Mouse (Mus musculus): ENCODE data around the gene Oaz1. TPM values are rescaled to one million over a fixed set of nuclear protein-coding genes. Genes with fewer than 3 reads are reported as not detected.
A peak's percentile ranks its signal among the peaks of the same experiment; 100 is the strongest.
"Not testable (repeated sequence)": the region's sequence is repeated elsewhere in the genome, so short reads cannot be mapped to it uniquely, and the experiment has no call there.

Gene Oaz1
- total RNA-seq, 4 experiments from 2014 or later: 848 to 1,083 (median 963) TPM

DNA sequence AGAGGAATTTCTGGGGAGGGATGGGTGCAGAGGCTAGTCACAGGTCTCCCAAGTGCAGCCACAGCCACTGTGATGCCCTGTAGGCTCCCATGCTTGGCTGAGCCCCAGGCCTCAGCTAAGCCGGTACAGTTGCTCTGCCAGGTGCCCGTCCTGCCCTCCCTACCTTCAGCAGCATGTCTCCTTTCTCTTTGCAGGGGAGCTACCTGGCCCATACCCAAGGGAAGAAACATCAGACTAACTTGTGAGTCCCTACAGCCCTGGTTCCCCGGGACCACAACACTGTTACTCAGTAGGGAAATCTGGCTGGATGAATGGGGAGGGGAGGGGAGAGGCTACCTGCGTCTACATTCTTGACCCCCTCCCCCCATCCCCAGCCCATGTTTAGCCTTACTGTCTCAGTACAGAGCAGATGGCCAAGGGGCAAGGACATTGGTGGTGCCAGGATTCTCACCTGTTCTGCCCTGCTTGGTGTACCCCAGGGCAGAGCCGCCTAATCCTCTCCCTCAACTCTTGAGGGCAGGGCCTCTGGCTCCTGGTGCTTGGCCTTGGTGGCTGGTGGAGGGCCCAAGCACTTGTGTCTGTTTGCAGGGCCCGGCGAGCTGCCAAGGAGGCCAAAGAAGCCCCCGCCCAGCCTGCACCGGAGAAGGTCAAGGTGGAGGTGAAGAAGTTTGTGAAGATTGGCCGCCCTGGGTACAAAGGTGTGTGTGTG, 24.1 kb upstream of the Oaz1 start:
- no peak for DNase-seq (ENCODE audit: low spot score)

DNA sequence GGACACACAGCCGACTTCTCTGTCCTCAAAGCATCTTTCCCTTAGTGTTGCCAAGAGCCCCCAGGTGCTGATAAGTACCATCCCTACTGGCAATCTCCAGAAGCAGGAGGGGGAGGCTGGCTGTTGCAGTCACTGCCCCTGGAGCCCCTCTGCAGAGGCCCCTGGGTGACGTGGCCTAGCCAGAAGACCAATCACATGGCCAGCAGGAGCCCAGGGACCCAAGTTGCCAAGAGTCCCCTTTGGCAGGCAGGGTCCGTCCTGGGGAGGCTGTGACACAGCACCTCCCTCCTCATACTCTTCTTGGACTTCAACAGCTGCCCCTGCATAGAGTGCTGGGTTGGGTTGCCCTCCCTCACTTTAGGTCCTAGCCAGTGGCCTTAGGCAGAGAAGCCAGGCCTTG, 23.5 kb upstream of the Oaz1 start:
- no peak for DNase-seq (ENCODE audit: low spot score)

DNA sequence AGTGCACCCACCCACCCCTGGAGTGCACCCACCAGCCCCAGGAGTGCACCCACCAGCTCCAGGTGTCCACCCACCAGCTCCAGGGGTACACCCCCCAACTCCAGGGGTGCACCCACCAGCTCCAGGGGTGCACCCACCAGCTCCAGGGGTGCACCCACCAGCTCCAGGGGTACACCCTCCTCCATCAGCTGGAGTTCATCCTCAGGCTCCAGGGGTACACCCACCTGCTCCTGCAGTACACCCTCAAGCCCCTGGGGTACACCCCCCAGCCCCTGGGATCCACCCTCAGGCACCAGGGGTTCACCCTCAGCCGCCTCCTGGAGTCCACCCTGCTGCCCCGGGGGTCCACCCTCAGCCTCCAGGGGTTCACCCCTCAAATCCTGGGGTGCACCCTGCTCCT, 22.1 kb upstream of the Oaz1 start:
- DNase-seq (ENCODE audit: low spot score): no peak

DNA sequence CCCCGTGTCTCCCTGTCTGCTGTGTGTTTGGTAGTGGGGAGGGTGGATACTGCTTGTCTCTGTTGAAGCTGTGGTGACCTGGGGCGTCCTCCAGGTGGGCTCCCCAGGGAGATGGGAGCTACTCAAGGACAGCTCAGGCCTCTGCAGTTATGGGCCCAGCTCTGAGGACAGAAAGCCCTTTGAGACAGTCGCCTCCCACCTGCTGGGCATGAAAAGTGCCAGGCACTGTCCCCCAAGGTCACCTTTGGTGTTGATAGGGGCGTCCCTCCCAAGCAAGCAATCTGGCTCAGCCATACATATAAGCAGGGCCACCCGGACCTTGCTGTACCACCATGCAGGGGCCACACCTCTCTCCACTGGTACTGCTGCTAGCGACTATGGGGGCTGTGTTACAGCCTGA, 21.5 kb upstream of the Oaz1 start, which contains the start of gene Amh:
Gene Amh, plus strand, starts transcription at position 328 of the 400 bp plus-strand sequence.
- DNase-seq (ENCODE audit: low spot score): no peak

DNA sequence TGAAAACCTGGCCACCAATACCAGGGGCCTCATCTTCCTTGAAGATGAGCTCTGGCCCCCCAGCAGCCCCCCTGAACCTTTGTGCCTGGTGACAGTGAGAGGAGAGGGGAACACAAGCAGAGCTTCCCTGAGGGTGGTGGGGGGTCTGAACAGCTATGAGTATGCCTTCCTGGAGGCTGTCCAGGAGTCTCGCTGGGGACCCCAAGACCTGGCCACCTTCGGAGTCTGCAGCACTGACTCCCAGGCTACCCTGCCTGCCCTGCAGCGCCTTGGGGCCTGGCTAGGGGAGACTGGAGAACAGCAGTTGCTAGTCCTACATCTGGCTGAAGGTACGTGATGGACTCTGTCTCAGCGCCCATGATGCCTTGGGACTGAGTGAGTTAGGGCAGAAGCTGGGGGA, 21.1 kb upstream of the Oaz1 start:
- DNase-seq (ENCODE audit: low spot score): no peak

DNA sequence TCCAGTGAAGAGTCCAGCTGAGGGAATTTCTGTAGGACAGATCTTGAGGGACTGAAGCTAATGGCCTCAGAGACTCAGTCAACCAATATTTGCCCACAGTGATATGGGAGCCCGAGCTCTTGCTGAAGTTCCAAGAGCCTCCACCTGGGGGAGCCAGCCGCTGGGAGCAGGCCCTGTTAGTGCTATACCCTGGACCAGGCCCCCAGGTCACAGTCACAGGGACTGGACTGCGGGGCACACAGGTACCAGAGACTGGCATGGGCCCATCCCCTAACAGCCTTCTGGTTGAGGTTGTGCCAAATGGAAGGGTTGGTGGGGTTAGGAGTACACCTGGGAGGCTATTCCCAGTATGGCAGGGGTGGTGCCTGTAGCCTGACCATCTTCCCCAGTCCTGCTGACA, 20.5 kb upstream of the Oaz1 start:
- DNase-seq (ENCODE audit: low spot score): peak; percentile 47

DNA sequence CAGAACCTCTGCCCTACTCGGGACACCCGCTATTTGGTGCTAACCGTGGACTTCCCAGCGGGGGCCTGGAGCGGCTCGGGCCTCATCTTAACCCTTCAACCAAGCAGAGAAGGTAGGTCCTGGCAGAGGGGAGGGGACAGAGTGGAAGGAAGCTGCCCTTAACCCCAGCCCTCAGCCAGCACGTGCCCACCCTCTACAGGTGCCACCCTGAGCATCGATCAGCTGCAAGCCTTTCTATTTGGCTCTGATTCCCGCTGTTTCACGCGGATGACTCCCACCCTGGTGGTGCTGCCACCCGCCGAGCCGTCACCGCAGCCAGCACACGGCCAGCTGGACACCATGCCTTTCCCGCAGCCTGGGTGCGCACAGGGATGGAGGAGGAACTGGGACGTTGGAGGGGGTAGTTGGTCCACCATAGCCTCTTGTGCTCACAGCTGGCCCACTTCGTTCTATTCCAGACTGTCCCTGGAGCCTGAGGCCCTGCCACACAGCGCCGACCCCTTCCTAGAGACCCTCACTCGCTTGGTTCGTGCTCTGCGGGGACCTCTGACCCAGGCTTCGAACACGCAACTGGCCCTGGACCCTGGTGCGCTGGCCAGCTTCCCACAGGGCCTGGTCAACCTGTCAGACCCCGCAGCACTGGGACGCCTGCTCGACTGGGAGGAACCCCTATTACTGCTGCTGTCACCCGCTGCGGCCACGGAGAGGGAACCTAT, 20.0 kb upstream of the Oaz1 start:
- DNase-seq (ENCODE audit: low spot score): no peak

DNA sequence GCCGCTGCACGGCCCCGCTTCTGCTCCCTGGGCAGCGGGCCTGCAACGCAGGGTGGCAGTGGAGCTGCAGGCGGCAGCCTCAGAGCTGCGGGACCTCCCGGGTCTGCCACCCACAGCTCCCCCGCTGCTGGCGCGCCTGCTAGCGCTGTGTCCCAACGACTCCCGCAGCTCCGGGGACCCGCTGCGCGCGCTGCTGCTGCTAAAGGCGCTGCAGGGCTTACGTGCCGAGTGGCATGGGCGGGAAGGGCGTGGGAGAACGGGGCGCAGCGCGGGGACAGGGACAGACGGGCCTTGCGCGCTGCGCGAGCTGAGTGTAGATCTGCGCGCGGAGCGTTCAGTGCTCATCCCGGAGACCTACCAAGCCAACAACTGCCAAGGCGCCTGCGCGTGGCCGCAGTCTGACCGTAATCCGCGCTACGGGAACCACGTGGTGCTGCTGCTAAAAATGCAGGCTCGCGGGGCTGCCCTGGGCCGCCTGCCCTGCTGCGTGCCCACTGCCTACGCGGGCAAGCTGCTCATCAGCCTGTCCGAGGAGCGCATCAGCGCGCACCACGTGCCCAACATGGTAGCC, 19.3 kb upstream of the Oaz1 start:
- DNase-seq (ENCODE audit: low spot score): peak; percentile 66

DNA sequence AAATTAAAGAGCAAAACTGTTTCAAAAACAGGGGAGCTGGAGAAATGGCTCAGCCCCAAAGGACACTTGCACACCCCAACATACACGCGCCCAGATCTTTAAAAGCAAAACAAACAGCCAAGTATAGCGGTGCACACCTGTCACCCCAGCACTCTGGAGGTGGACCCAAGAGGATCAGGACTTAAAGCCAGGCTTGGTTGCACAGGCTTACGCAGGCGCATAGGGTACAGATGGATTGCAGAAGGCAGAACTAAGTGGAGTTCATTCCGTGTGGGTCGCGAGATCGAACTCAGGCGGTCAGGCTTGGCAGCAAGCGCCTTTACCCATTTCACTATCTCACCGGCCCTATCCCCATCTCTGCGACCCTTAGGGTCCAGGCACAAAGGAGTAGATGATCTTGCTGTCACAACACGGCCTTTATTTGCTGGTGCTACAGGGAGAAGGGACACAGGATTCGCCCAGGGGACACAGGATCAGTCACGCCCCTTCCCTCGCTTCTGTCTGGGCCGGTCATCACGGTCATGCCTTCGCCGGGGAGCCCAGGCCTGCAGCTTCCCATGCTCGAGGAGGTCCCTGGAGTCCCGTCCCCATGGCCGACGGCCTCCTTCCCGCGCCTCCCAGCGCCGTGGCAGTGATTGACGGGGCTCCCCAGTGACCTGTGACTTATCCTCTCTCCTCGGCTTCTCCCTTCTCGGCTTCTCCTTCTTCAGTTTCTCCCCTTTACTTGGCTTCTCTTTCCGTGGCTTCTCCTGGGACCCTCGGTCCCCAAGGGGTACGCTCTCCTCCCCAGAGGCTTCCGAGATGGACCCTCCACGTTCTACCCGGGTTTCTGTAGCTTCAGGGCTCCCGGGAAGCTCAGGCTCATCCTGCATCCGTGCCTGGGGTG, 18.1 kb upstream of the Oaz1 start:
- no peak for DNase-seq (ENCODE audit: low spot score)

DNA sequence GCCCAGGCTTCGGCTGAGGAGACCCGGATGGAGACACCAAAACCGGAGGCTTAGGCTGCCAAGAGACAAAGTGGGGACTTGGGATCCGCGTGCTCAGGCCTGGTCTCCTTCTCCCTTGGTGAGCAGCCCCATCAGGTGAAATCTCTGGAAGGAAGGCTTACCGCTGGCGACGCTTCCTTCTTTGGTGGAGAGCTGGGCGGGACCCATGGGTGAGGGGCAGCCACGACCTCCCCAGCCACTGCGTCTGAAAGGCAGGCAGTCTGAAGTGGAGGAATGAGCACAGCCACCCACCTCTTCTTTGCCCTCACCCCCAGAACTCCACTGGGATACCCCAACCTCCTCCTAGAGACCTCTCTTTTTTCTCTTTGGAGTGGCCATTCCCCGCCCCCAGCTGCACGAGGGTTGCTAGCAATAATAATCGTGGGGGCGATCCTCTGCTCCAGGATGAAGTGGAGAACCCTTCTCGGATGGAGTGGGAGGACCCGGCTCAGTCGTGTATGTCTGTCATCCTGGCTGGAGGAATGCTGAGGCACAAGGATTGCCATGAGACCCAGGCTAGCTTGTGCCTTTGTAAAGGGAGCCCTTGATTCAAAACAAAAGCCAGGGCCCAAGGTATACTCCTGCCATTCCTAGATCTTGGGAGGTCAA, 17.3 kb upstream of the Oaz1 start:
- DNase-seq (ENCODE audit: low spot score): no peak

DNA sequence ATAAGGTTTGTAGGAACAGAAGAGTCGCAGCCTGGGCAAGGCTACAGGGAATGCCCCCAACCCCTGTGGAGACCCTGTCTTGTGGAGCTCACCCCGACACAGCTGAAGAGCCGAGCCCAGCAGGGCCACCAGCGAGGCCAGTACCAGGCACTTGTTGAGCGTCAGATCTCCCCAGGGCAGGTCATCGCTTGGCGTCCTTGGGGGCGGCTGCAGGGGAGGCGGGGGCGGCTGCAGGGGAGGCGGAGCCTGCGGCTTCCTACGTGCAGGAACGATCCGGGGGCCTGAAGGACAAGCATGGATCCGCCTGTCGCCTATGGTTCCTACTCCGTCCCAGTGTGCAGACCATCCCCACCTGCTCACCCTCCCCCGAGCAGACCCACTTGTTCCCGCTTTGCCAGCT, 16.4 kb upstream of the Oaz1 start:
- no peak for DNase-seq (ENCODE audit: low spot score)

DNA sequence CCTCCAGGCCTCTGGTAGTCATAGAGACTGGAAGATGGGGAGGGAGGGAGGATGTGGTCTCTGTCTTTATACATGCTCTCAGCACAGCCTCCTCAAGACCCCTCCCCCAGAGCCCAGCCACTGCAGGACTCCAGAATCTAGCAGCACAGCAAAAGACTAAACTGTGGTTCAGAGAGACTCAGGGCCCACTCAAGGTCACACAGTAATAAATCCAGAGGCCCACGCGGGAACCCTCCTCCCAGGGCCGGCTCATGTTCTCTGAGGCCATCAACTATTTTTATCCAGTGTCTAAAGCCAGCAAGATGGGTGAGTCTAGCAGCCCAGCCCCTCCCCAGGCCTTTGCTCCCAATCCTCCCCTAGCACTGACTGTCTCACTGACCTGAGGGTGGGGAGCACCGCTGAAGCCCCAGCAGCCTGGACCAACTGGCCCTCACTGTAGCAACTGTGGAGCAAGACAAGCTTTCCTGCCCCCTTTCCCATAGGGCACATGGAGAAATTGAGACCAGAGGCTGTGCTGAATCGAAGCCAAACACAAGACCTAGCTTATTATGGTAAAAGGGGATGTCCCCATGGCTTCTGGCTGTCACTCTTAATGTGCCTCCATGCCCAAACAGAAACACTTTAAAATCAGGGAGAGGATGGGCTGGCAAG, 13.9 kb upstream of the Oaz1 start:
- no peak for DNase-seq (ENCODE audit: low spot score)

DNA sequence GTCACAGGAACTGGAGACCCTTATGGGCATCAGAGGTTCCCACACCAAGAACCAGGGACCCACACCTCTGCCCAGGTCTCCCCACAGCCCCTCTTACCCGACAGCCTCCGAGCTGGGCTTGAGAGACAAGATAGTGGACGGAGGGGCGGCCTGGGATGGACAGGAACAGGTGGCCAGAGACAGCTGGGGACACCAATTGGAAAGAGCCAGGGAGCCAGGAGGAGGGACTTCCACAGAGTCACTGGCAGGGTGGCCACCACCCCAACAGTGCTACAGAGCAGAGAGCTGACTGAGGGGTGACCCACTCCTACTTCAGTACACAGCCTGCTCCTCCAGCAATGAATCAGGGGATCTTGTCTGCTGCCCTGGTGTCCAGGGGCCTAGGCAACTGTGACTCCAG, 13.1 kb upstream of the Oaz1 start, which contains the start of gene Jsrp1:
Gene Jsrp1, minus strand, starts transcription at position 133 of the 400 bp plus-strand sequence.
- no peak for DNase-seq (ENCODE audit: low spot score)

DNA sequence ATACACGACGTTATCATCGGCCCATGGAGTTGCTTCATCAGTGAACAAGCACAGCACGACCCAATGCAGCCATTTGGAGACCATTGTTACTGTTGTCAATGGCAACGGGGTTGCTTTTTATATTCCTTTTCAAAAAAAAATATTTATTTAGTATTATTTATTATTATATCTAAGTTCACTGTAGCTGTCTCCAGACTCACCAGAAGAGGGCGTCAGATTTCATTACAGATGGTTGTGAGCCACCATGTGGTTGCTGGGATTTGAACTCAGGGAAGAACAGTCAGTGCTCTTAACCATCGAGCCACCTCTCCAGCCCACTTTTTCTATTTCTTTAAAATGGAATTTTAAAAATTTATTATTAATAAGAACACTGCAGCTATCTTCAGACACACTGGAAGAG, 11.7 kb upstream of the Oaz1 start:
- no peak for DNase-seq (ENCODE audit: low spot score)

DNA sequence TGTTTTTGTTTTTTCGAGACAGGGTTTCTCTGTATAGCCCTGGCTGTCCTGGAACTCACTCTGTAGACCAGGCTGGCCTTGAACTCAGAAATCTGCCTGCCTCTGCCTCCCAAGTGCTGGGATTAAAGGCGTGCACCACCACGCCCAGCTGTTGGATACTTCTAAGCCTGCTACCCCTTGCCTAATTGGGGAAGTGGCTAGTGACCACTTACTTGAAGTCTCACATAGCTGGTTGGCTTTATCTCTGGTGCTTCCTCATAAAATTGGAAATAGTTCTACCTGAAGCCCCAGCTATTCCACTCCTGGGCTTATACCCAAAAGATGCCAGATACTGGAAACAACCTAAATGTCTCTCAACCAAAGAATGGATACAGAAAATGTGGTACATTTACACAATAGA, 10.2 kb upstream of the Oaz1 start:
- not testable (repeated sequence) for DNase-seq (ENCODE audit: low spot score)

DNA sequence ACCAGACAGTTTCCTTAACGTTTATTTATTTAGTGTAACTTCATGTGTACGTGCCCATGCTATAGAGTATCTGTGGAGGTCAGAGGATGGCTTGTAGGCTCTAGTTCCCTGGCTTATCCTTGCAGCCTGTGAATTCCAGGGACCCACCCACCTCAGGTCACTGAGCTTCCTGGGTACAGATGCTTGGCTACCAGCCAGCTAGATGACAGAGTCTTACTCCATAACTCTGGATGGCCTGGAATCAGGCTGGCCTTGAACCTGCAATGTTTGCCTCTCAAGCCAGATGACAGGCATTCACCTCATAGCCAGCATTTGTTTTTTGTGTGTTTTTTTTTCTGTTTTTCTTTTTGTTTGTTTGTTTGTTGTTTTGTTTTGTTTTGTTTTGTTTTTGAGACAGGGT, 9.3 kb upstream of the Oaz1 start:
- no peak for DNase-seq (ENCODE audit: low spot score)

DNA sequence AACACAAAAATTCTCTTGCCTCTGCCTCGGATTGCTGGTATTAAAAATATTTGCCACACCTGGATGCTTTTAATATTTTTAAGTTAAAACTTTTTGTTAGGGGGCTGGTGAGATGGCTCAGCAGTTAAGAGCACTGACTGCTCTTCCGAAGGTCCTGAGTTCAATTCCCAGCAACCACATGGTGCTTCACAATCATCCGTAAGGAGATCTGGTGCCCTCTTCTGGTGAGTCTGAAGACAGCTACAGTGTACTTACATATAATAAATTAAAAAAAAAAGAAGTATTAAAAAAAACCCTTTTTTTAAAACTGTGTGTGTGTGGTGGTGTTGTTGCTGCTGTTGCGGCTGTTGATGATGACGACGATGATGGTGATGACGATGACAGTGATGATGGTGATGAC, 8.5 kb upstream of the Oaz1 start:
- DNase-seq (ENCODE audit: low spot score): not testable (repeated sequence)

DNA sequence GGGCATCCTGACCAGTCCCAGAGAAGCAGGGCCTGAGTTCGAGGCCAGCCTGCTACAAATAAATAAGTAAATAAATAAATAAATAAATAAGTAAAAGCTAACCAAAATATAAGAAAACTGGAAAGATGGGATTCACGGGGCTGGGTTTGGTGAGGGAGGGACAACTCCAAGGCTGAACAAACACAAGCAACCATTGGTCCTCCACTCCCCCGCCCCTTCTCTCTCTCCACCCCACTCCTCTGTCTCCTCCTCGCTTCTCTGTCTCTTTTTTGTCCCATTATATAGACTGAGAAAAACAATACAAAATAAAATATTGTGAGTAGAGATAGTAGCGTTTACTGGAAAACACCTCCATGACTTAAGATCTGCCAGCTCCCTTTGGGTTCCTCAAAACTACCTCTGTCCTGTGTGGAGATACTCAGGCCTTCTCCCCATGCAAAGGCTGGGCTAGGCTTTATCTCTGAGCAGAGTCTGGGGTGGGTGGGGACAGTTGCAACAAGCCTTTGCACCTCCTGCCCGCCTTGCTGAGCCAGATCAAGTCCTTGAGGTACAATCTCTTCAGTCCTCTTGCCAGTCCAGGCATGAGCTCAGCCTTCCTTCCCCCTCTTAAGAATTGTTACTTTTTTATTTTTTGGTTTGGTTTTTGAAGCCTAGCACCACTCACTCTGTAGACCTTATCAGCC, 7.7 kb upstream of the Oaz1 start:
- DNase-seq (ENCODE audit: low spot score): no peak

DNA sequence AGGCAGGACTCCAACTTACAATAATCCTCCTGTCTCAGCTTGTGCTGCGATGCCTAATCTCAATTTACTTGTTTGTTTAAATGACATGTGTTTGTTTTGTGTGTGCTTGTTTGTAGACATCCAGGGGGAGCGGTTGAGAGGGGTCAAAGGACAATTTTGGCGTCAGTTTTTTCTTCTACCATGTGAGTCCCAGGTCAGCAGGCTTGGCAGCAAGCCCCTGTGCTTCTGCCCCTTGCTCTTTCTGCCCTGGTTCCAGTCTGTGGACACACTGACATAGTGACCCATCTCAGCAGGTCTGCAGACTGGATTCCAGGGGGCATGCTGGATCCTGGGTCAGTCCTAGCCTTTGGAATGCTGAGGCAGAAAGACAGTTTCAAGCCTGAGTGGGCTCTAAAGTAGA, 7.0 kb upstream of the Oaz1 start:
- DNase-seq (ENCODE audit: low spot score): no peak

DNA sequence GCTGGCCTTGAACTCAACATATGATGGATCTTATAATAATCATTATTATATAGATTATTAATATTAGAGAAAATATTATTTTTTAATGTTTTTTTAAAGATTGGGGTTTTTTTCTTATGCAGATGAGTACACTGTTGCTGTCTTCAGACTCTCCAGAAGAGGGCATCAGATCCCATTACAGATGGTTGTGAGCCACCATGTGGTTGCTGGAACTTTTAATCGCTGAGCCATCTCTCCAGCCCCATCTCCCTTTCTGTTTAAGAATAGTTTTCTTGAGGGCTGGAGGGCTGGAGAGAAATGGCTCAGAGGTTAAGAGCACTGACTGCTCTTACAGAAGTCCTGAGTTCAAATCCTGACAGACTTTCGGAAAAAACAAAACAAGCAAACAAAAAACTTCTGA, 4.5 kb upstream of the Oaz1 start:
- no peak for DNase-seq (ENCODE audit: low spot score)
